Mouse (Mus musculus): ENCODE measurements around the gene Mkln1.

Mkln1 gene

DNA sequence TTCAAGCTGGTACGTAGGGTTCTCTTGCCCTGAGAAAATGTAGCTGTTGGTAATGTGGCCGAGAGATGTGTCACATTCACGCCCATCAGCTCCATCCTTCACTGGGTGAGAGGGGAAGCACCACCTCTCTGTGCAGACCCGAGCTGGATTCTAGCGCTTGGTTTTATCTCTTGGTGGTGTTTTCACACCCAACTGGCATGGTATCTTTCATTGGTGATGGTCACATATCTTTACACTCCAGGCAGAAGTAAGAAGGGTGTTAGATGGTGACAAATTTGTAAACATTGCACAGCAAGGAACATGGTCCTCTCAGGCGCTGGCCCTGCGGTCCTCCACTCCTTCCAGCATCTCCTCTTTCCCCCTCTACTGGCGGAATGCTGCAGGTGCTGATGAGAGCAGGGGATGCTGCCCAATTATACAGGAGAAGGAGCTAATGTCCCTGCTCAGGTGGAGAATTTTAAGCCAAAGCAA is 120.5 kb downstream of the Mkln1 start:
- DNase-seq, result no peak

DNA sequence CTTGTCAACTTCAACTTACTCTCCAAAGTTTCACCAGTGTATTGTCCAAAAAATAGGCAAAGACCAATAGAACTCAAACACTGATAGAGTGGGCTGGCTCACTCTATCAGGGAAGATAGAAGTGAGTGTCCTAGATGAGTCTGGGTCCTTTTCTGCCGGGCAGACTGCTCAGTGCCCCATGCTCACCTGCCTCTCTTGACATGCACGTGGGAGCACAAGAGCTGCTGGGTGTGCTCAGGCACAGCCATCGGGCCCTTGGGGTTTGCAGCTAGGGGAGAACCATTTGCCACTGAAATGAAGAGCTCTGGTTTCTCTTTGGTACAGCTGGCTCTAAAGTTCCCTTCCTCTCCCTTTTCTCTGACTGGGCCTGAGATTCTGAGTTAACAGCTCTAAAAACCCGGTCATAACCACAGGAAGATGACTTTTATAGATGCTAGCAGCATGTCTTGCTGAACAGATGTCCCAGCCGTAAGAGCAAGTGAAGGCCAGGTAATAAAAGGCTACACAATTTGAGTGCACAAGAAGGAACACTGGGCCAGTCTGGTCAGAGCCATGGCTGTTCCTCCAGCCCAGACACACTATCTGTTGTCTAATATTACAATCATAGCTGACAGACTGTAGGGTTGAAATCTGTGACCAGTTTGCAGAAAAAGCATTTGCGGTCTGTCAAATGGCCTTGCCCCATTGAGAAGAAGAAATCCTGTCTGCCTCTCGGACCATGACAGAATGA is 122.1 kb downstream of the Mkln1 start:
- DNase-seq, result no peak

GRCm38 (mm10) chr6:31521491-31522355 is 123.2 kb downstream of the Mkln1 start:
- DNase-seq, result no peak

DNA sequence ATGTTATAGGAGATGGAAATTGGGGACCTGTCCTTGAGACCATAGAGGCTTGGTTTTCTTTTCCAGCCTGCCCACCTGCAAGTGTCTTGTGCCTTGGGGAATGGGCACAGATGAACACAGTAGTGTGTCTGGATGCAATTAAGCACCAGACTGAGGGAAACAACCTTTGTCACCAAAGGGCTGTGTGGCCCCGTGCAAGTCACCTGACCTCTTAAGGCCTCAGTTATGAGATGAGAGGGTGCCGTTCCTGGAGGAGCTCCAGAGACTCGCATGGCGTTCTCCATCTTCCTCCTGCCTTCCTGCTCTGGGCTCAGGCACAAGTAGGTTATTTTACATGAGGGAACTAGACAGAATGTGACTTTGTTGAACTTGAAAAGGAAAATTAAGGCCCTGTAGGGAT is 123.9 kb downstream of the Mkln1 start:
- DNase-seq, result no peak

GRCm38 (mm10) chr6:31523039-31523438 is 124.5 kb downstream of the Mkln1 start:
- DNase-seq, result no peak

DNA sequence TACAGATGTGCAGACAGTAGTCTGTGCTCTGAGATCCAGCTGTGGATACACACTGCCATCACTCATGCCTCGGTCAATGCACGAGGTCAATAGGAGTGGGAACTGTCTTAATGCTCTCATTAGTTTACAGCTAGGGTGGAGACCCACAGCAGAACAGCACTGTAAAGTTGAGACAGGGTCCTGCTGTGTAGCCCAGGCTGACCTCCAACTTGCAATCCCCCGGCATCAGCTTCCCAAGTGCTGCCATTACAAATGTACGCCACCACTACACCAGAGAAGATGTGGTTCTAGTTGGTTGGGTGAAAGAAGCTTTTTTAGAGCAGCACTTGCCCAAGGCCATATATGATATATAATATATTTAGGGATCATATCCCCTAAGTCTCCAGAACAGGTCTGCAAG is 125.1 kb downstream of the Mkln1 start:
- DNase-seq, result no peak

- DNase-seq, result no peak
Observed at GRCm38 (mm10) chr6:31524121-31524520, 125.6 kb downstream of the Mkln1 start.

GRCm38 (mm10) chr6:31524647-31525046 is 126.1 kb downstream of the Mkln1 start:
- no peak for DNase-seq

DNA sequence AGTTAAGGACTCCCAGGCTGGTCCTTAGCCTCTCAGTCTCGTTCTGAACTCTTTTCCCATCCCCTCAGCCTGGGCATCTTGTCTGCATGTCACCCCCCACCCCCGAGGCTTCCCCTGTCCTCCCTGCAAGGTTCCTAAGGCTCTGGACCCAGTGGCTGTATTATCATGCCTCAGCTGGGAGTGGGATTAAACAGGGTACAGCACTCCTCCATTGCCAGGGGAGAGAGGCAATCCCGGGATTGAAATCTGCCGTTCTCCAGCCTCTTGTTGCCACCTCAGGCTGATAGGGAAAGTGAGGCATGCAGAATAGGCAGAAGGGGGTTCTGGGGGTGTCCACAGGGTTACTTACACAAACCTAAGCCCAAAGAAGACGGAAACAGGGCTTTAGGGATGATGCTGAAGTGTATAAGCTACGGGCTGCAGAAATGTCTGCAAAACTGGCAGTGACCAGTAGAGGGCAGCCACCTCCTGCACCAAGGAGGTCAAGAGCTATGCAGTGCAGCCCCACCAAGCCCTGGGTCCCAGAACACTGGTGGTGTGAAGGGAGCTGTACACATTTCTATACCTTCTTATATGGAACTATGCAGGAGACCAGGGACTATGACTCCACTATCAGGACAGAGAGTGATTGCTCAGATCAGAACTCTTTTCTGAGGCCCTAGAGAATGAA is 126.8 kb downstream of the Mkln1 start:
- peak; percentile 68 for DNase-seq

- DNase-seq, result no peak
Observed at GRCm38 (mm10) chr6:31526929-31527328, 128.4 kb downstream of the Mkln1 start.

DNA sequence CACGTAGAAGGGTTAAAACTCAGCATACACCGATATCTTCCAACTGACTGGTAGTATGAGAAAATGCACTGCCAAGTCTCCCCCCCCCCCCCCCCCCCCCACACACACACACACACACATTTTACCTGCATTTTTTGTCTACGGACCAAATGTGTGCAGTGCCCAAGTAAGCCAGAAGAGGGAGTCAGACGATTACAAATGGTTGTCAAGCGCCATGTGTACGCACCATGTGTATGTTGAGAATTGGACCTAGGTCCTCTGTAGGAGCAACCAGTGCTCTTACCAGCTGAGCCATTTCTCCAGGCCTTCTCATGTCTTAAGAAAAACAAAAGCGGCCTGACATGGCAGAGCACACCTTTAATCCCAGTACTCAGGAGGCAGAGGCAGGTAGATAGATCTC is 129.4 kb downstream of the Mkln1 start:
- DNase-seq, result peak; percentile 47

DNA sequence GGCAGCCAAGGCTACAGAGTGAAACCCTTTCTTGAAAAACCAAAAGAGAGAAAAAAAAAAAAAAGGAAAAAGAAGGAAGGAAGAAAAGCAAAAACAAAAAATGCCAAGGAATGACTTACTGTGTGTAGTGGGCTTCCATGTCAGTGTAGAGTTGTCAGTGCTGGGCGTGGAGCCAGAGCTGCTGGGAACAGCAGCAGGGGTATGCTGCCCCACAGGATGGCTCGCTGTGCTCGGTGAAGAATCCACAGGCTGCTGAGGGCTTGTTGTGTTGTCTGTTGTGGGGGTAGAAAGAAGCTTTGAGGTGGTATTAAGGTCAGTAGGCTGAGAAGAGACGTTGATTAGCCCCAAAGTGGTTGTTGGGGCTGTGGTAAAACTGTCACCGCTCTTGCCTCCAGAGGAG is 129.8 kb downstream of the Mkln1 start:
- DNase-seq, result no peak

DNA sequence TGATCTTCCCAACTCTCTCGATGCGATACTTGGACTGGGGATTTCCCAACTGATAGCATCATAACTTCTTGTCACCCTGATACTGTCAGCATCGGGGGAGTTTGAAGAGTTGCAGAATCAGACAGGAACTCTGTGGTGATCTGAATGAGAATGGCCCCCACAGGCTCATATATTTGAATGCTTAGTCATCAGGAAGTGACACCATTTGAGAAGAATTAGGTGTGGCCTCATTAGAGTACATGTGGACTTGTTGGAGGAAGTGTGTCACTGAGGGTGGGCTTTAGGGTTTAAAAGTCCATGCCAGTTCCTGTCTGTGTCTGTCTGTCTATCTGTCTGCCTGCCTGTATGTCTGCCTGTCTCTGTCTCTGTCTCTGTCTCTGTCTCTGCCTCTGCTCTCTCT is 133.3 kb downstream of the Mkln1 start:
- no peak for DNase-seq

DNA sequence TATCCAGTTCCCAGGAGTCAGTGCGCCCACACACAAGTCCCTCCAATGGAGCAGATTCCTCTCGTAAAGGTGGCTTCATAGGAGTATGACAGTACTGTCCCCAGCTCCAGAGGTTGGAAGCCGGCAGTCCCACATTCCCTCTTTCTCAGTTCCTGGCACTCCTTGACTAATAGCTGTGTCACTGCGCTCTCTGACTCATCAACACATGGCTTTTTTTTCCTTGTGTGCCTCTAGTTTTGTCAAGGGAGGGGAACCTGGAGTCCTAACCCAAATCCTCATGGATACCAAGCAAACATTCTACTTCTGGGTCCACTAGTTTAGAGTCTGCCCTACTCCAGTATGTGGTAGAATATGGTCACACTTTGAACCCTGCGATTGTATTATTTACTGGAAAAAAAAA is 136.2 kb downstream of the Mkln1 start:
- DNase-seq, result no peak

DNA sequence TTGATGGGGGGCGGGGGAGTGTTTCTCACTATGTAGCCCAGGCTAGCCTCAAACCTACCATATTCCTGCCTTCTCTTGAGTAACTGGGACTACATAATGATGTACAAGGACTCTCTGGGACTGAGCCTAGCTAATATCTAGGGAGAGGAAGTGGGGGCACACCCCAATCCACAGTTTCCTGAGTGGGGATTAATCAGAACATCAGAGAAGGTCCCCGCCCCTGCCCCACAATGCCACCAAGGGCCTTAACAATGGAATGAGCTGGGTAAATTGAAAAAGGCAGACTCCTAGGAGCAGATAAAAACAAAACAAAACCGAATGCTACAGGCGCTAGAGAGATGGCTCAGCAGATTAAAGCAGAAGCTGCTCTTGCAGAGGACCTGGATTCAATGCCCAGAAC is 138.7 kb downstream of the Mkln1 start:
- no peak for DNase-seq

DNA sequence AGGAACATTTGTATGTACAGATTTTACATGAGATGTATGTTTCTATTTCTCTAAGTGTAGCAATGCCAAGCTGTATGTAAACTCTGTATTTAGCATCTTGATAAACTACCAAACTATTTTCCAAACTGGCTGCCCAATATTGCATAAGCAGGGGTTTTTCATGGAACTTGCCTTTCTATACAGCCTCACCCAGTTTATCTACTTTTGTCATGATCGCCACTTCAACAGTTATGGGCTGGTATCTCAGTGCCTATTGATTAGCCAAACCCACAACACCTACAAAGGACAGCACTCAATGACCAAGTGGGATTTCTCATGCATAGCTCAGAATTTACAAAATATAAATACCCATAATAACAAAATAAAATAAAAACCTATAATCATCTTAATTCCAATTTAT is 139.6 kb downstream of the Mkln1 start:
- no peak for DNase-seq

GRCm38 (mm10) chr6:31540018-31540417 is 141.5 kb downstream of the Mkln1 start:
- no peak for DNase-seq

DNA sequence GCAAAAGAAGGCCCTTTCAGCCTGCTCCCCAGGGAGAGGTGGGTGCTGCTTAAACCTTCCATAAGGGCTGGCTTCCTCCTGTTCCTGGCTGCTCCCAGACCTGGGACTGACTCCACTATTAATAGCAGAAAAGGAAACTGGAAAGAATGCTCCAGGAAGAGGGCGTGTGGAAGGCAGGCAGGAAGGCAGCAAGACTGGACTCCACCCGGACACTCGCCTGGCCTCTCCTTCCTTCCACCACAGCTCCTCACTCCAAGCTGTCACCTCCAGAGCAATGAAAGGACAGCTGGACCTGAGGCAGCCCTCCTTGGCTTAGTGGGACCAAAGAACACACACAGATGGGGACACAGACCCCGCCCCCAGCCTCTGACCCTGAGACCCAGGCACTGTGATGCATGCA is 145.8 kb downstream of the Mkln1 start:
- DNase-seq, result no peak

DNA sequence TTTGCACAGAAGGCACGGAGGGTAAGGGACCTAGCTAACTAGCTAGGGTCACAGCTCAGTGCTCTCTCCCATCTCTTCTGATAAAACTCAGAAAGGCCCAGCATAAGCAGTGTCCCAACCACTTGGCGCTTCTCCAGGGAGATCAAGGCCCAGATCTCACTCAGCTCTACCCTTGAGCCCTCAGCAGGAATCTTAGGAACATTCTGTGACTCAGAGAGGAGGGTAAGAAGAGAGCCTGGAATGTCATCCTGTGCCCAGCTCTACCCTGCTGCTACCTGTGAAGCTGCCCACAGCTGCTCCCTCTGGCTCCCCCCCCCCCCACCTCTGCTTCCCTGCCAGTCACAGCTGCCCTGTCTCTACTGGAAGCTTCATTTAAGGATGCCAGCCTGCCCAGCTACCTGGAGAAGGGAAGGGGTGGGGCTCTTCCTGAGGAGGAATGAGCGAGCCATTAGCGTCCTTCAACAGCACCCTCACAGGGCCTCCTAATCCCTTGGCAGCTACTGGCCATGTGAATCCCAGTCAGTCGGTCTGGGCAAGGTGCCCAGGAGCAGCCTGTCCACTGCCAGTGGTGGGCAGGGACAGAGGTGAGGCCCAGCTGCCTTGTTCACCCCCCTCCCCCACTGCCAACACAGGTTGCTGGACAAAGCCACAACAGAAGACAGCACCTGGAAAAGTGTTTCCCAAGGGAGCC is 151.0 kb downstream of the Mkln1 start:
- peak; percentile 55 for DNase-seq

GRCm38 (mm10) chr6:31550876-31551532 is 152.5 kb downstream of the Mkln1 start:
- DNase-seq, result peak; percentile 34

GRCm38 (mm10) chr6:31556460-31557100 is 158.0 kb downstream of the Mkln1 start:
- no peak for DNase-seq

All from kidney, adult 18-20 months (tissue).